Mouse (Mus musculus): ENCODE data around the gene Srsf4. TPM values are rescaled to one million over a fixed set of nuclear protein-coding genes. Genes with fewer than 3 reads are reported as not detected.

Gene Srsf4
- polyA plus RNA-seq, 1 experiment from 2014 or later = 109 TPM

- Histone ChIP-seq H3K4me1 (replicated peaks) (peaks cover 76% of the 10 kb centered on the region), H3K27me3 (peaks cover 92% of the 10 kb centered on the region), H3K4me2 (no peak overlapping the region), H3K4me3 (no peak overlapping the region), H3K36me3 (peaks cover 7% of the 10 kb centered on the region; the same call in 1 of the 2 replicates), H3K9me3 (no peaks in the 10 kb centered on the region), H3K27ac (replicated peaks) (no peak overlapping the region), H3K9ac (0 out of 2 replicates have a peak overlapping the region, but pooled peaks have one; percentile 31)
- ATAC-seq (ENCODE audit: low read depth) = no peak
- WGBS = 16% methylated on average over 14 of the region's 15 CpGs
Measured at GRCm38 (mm10) chr4:131918711-131919500, 45.5 kb downstream of the Srsf4 start.

- Histone ChIP-seq H3K36me3 (peaks cover 14% of the 10 kb centered on the region), H3K27ac (replicated peaks) (no peak overlapping the region), H3K4me1 (replicated peaks) (peaks cover 75% of the 10 kb centered on the region), H3K4me2 (peak overlapping the region; percentile 75), H3K27me3 (peaks cover 94% of the 10 kb centered on the region), H3K9me3 (no peaks in the 10 kb centered on the region), H3K4me3 (peak overlapping the region; percentile 49), H3K9ac (no peak overlapping the region)
- WGBS = 17% methylated on average over 15 of the region's 15 CpGs
- no peak for ATAC-seq (ENCODE audit: low read depth)
Measured at GRCm38 (mm10) chr4:131919506-131920140, 46.2 kb downstream of the Srsf4 start.

- Histone ChIP-seq H3K27me3 (peaks cover 99% of the 10 kb centered on the region), H3K4me1 (replicated peaks) (peaks cover 71% of the 10 kb centered on the region), H3K9me3 (no peaks in the 10 kb centered on the region), H3K27ac (replicated peaks) (no peak overlapping the region), H3K4me3 (peak overlapping the region; percentile 49), H3K36me3 (peaks cover 20% of the 10 kb centered on the region), H3K4me2 (peak overlapping the region; percentile 75), H3K9ac (peak overlapping the region; percentile 71)
- 2% methylated on average over 50 of the region's 51 CpGs for WGBS
- no peak for ATAC-seq (ENCODE audit: low read depth)
Measured at GRCm38 (mm10) chr4:131920141-131920594, 46.8 kb downstream of the Srsf4 start.

- Histone ChIP-seq H3K4me2 (peak overlapping the region; percentile 75), H3K9me3 (no peaks in the 10 kb centered on the region), H3K27ac (replicated peaks) (no peak overlapping the region), H3K27me3 (peaks cover 100% of the 10 kb centered on the region), H3K36me3 (peaks cover 26% of the 10 kb centered on the region), H3K4me3 (peak overlapping the region; percentile 49), H3K4me1 (replicated peaks) (peaks cover 65% of the 10 kb centered on the region), H3K9ac (peak overlapping the region; percentile 71)
- 0 out of 2 replicates have a peak, but pooled peaks have one; percentile 1 for ATAC-seq (ENCODE audit: low read depth)
- under 1% methylated on average over 46 of the region's 76 CpGs for WGBS
Measured at GRCm38 (mm10) chr4:131920595-131921351, 47.4 kb downstream of the Srsf4 start.

GRCm38 (mm10) chr4:131921461-131922346 is 48.3 kb downstream of the Srsf4 start, which contains the start of gene Tmem200b:
Gene Tmem200b, plus strand, starts transcription at chr4:131921771.
- Histone ChIP-seq H3K4me1 (replicated peaks) (peaks cover 55% of the 10 kb centered on the region), H3K4me3 (peak within 1 kb of the TSS; percentile 49), H3K9me3 (no peaks in the 10 kb centered on the region), H3K27ac (replicated peaks) (no peak within 1 kb of the TSS), H3K36me3 (peaks cover 35% of the 10 kb centered on the region), H3K4me2 (peak within 1 kb of the TSS; percentile 75), H3K27me3 (peaks cover 96% of the 10 kb centered on the region), H3K9ac (peak within 1 kb of the TSS; percentile 71)
- ATAC-seq (ENCODE audit: low read depth) = peak; percentile 25; the same call in 1 of the 2 replicates
- 3% methylated on average over 82 of the region's 130 CpGs for WGBS

GRCm38 (mm10) chr4:131922404-131922803 is 49.0 kb downstream of the Srsf4 start:
- Histone ChIP-seq H3K4me3 (peak overlapping the region; percentile 49), H3K4me2 (peak overlapping the region; percentile 75), H3K36me3 (peaks cover 42% of the 10 kb centered on the region), H3K9ac (0 out of 2 replicates have a peak overlapping the region, but pooled peaks have one; percentile 71), H3K4me1 (replicated peaks) (peaks cover 52% of the 10 kb centered on the region), H3K9me3 (no peaks in the 10 kb centered on the region), H3K27ac (replicated peaks) (no peak overlapping the region), H3K27me3 (peaks cover 89% of the 10 kb centered on the region)
- ATAC-seq (ENCODE audit: low read depth) = no peak
- WGBS = 65% methylated on average over 15 of the region's 15 CpGs

GRCm38 (mm10) chr4:131924096-131924810 is 50.8 kb downstream of the Srsf4 start:
- Histone ChIP-seq H3K4me3 (no peak overlapping the region), H3K4me2 (no peak overlapping the region), H3K27ac (replicated peaks) (no peak overlapping the region), H3K9ac (no peak overlapping the region), H3K27me3 (peaks cover 70% of the 10 kb centered on the region), H3K9me3 (no peaks in the 10 kb centered on the region), H3K4me1 (replicated peaks) (peaks cover 44% of the 10 kb centered on the region), H3K36me3 (peaks cover 61% of the 10 kb centered on the region)
- 76% methylated on average over 6 of the region's 6 CpGs for WGBS
- ATAC-seq (ENCODE audit: low read depth) = no peak

- Histone ChIP-seq H3K9me3 (no peaks in the 10 kb centered on the region), H3K27me3 (peaks cover 22% of the 10 kb centered on the region), H3K4me3 (no peak overlapping the region), H3K36me3 (peaks cover 100% of the 10 kb centered on the region), H3K9ac (no peak overlapping the region), H3K4me2 (no peak overlapping the region), H3K4me1 (replicated peaks) (peaks cover 4% of the 10 kb centered on the region), H3K27ac (replicated peaks) (no peak overlapping the region)
- no peak for ATAC-seq (ENCODE audit: low read depth)
- WGBS = 91% methylated on average over 6 of the region's 6 CpGs
Measured at GRCm38 (mm10) chr4:131929146-131929545, 55.7 kb downstream of the Srsf4 start.

GRCm38 (mm10) chr4:131939459-131939858 is 66.0 kb downstream of the Srsf4 start:
- Histone ChIP-seq H3K27me3 (no peaks in the 10 kb centered on the region), H3K9ac (no peak overlapping the region), H3K4me1 (replicated peaks) (peaks cover 6% of the 10 kb centered on the region; the same call in 1 of the 2 replicates), H3K4me2 (no peak overlapping the region), H3K9me3 (no peaks in the 10 kb centered on the region), H3K4me3 (no peak overlapping the region), H3K36me3 (peaks cover 39% of the 10 kb centered on the region), H3K27ac (replicated peaks) (no peak overlapping the region)
- WGBS = 66% methylated on average over 2 of the region's 2 CpGs
- ATAC-seq (ENCODE audit: low read depth) = no peak

- 92% methylated on average over 4 of the region's 4 CpGs for WGBS
Measured at GRCm38 (mm10) chr4:131940846-131941245, 67.4 kb downstream of the Srsf4 start.

More at GRCm38 (mm10) chr4:131940846-131941245, 67.4 kb downstream of the Srsf4 start:
- Histone ChIP-seq H3K27ac (replicated peaks) (no peak overlapping the region), H3K4me1 (replicated peaks) (peaks cover 12% of the 10 kb centered on the region; the same call in 1 of the 2 replicates), H3K9me3 (no peaks in the 10 kb centered on the region), H3K36me3 (peaks cover 25% of the 10 kb centered on the region), H3K27me3 (no peaks in the 10 kb centered on the region), H3K4me3 (no peak overlapping the region), H3K4me2 (no peak overlapping the region), H3K9ac (no peak overlapping the region)
- ATAC-seq (ENCODE audit: low read depth) = no peak

Measured in neural tube, embryonic 13.5 days (tissue).